Mouse (Mus musculus): ENCODE results near the gene Arl4c.
A peak's percentile ranks its signal among the peaks of the same experiment; 100 is the strongest.

DNA sequence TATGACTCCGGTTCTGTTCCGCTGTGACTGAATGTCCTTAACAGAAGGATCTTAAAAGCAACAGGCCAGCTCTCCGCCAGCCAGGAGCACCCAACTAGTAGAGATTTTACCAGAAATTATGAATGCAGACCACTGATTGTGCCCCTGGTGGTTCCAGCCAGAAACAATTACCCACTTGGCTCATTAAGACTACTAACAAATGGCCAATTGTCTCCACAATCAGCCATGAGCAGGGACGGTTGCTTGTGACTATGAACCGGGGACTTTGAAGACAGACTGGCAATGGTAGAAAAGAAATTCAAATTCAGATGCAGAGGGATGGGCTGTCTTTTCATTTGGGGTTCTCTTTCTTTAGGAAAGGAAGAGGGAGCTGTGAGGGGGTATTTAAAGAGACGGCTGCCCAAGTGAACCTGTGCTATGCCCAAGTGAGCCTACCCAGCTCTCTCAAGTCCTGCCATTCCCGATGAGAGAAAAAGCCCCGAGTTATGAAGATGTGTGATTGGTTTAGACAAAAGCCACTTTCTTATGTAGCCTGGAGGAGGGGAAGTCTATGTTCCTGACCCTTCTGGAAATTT is 78.4 kb downstream of the Arl4c start:
- 0 out of 2 replicates have a peak, but pooled peaks have one; percentile 8 for TF ChIP-seq CTCF (IDR thresholded peaks at IDR 0.05; ENCODE audit: low read depth)
- TF ChIP-seq EP300 (optimal IDR thresholded peaks at IDR 0.05), result no peak
